Mouse (Mus musculus) left cerebral cortex, postnatal 25 days (tissue): ENCODE data around the gene Gcnt2. TPM values are rescaled to one million over a fixed set of nuclear protein-coding genes. Genes with fewer than 3 reads are reported as not detected.
"Not testable (repeated sequence)": the region's sequence is repeated elsewhere in the genome, so short reads cannot be mapped to it uniquely, and the experiment has no call there.

Experiments
- DNase-seq, 2 experiments: peaks; one replicate each; pipeline ENCODE4 v3.0.0; 2022; ENCODE audit warnings: low spot score in 2 of 2, mixed read lengths in 1 of 2
- intact Hi-C: fragments of 180-260 bp; cut with DNase I; formaldehyde crosslinking; loops from one replicate; pipeline ENCODE4 v1.15.1; 2025
- total RNA-seq, 2 experiments: library from RNA; stranded (reverse); gene quantifications; 2 replicates each; pipeline ENCODE4 v1.2.3; 2021

The Gcnt2 gene
- total RNA-seq, 2 experiments from 2014 or later: 17.3 to 17.7 TPM

DNA sequence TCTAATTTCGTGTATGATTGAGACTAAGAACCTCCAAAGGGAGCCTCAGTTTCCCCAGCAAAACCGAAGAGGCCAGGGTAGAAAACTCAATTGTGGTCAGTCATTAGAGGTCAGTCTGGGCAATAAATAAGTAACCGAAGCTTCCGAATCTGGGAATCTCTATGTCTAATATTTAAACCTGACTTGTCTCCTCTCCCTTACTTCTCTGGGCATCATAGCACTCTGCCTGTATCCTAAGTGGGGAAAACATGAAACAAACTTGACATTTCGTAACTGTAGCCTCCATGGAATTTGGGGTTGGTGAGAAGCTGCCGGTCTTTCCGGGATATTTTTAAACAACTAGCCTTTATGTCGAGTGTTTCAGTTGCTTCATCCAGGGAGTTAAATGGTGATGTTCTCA lies 329 bp upstream of the Gcnt2 start:
- DNase-seq: no peak
- intact Hi-C loops: loop anchor here (5.0 kb wide), 1 partner anchor 58 kb away; no protein-coding TSS in a partner anchor

DNA sequence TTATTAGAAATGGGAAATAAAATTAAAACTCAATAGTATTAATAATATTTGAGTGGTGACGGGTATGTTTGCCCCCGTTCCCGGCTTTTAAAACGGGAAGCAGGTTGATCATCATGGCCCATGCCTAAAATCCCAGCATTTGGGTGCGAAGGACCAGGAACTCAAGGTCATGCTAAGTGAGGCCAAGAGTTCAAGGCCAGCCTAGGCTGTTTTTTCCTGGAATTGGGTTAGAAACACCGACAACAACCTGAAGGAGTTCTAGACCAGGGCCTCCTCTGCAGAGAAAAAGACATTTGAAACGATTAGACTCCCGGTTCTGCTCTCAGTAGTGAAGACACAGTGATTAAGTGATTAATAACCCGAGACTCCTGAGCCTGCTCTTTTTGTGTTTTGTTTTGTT lies 3.5 kb downstream of the Gcnt2 start:
- no peak for DNase-seq
- intact Hi-C loops: no loop called here

DNA sequence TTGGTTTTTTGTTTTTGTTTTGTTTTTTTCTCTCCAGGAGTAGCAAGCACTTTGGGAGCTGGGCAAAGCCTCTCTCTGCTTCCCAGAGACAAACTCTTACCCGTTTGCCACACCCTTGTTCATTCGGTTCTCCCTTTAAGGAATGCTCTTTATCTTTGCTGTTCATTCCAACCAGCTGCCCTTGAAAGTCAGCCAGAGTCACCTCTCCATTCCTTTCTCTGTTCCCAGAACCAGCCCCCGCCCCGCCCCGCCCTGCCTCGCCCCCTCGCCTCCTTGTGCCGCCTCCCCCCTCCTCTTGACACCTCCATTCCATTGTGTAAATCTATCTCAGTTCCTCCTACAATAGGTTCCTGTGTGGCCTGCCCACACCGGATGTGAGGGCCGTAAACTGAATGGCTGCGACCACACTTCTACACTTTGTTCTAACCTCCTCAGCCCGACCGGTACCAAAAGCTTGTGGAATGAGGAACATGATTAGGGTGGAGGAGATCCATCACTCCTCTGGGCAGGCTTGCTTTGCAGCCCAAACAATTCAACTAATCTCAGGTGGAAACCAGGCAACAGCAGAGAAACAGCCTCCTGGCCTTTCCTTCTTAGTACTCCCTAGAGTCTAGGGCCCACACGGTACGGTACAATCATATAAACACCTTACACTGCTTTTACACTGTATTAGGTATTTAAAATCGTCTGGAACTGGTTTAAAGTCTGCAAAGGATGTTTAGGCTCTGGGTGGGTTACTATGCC lies 9.5 kb downstream of the Gcnt2 start:
- intact Hi-C loops: no loop called here
- DNase-seq: no peak

DNA sequence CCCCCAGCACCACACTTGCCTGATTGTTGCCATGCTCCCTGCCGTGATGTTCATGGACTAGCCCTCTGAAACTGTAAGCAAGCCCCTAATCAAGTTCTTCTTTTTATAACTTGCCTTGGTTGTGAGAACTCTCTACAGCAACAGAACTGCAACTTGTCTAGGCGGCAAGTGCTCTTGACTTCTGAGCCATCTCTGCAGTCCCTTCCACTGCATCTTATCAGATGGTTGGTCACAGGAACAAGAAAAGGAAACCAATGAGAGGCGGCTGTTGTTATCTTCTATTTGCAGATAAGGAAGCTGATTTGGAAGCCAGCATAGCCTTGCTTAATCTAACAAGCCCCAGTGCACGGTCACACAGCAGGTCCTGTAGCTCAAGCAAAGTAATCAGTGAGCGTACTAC lies 14.5 kb downstream of the Gcnt2 start:
- intact Hi-C loops: no loop called here
- no peak for DNase-seq

DNA sequence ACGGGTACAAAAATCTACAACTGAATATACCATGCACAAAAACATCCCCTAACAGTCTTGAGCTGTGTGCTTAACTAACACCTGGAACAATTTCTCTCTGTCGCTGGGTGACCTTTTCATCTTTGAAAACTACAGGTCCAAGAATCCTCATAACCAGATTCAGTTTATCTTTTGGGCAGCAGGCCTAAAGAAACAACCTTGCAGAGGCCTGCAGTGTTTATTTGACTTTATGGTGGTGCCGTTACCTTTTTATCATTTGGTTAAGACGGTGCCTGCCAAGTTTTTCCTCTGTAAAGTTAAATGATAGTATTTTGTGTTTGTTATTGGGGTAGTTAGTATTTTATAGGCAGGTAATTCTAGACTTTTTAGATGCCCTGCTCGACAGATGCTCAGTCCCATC lies 15.9 kb downstream of the Gcnt2 start:
- intact Hi-C loops: no loop called here
- no peak for DNase-seq

DNA sequence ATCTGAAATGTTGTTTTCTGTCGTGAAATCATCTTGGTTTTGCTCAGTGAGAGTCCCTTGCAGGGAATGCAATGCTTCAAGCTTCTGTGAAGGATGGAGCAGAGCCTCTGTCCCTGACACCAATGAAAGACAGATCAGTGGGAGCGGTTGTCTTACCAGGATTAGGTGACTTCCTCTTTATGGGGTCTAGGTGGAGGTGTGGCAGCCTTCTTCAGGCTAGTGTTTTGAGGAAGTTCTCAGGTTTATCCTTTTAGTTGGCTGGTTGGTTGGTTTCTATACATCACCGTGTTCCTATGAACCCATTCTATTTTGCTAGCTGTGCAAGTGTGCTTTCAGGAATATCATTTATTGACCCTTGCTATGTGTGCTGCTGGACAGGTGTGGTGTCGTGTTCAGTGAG lies 18.0 kb downstream of the Gcnt2 start:
- intact Hi-C loops: no loop called here
- DNase-seq: no peak

DNA sequence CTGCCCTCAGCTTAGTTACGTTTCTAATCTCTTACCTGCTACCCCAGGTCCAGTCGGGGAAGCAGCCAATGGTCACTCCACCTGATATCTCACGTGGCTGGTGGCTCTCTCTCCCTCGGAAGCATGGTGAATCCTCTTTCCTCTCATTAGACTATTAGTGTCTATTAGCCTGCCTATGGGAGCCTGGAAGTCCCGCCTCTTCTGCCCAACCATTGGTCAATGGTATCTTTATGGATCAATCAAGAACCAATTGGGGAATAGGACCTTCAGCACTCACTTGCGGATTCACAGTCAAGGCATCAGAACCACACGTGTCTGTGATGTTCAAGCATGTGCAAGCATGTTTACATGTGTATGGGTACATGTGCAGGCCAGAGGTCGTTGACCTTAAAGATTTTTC lies 21.0 kb downstream of the Gcnt2 start:
- intact Hi-C loops: no loop called here

DNA sequence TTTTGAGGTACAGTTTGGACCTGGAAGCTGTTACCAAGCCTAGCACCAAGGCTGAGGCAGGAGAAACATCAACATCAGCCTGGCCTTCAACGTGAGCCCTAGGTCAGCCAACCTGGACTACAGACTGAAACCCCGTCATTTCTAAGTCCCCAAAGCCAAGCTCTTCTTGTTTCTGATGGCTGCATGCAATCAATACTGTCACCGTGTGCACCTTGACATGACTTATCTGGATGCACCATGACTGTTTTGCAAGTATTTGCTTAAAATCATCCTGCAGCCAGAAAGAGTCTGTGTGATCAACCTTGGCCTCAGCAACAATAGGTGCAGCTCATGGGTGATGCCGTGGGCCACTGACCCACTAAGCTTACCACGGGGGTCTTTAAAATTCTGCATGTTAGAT lies 23.1 kb downstream of the Gcnt2 start:
- no peak for DNase-seq
- intact Hi-C loops: no loop called here

More for the DNA sequence above, 21.0 kb downstream of the Gcnt2 start:
- no peak for DNase-seq

DNA sequence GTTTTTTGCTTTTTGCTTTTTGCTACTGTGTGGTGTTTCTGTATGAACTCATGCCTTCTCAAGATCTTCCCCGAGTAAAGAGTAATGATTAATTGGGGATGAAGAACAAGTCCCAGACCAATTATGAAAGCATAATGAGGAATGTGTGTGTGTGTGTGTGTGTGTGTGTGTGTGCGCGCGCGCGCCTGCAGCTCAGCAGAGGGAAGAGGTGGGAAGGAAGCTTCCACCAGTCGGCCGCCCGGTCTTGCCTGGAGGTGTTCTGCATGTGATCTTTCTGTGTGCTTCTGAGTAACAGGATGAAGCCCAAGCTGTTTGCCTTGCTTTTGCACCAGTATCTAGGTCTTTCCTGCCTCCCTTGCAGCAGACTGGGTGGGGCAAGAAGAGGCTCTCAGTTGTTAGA lies 24.3 kb downstream of the Gcnt2 start:
- intact Hi-C loops: no loop called here
- no peak for DNase-seq

DNA sequence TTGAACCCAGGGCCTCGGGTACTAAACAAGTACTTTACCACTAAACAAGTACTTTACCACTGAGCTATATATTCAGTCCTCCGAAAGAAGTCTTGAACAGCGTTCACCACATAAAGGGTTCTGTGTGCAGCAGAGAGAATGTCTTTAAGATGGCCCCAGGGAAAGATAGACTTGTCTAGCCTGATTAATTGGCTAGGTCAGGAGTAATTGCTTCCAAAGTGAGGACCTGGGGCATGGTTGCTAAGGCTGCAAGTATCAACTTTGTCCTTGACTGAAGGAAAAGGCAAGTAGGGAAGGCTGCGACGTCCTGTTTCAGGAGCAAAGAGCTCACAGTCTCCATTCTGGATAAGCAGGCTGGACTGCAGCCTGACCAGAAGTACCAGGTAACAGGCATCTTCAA lies 25.3 kb downstream of the Gcnt2 start:
- DNase-seq: no peak
- intact Hi-C loops: loop anchor here (5.0 kb wide), 1 partner anchor 92 kb away; no protein-coding TSS in a partner anchor

DNA sequence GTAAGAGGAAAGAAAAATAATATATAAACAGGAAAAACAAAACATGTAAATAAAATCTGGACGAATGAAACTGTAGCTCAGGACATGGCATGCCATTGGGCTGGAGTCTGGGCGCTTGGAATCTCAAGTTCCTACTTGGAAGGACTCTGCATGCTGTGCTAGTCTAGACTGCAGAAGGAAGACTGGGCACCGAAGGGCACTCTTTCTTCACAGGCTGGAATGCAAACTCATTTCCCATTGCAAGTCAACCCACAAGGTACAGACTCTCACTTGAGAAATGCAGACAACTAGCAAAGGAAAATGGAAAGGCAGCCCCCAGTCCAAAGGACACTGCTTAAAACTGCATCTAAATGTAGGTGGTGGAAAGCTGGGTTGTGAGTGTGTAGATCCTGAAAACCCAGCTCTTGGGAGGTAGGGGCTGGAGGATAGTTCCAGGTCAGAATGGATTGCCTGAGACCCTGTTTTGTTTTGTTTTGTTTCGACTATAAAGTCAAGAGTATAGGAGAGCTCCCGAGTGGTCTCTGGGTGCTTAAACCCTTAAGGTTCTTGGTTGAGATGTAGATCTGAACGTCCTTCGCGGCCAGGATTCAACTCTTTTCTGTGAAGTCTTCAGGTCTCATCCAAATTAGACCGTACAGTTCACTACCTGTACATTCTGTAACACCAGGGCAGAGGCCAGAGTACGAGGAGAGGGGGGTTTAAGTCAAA lies 26.5 kb downstream of the Gcnt2 start:
- no peak for DNase-seq
- intact Hi-C loops: loop anchor here (5.0 kb wide), 1 partner anchor 91 kb away; no protein-coding TSS in a partner anchor

DNA sequence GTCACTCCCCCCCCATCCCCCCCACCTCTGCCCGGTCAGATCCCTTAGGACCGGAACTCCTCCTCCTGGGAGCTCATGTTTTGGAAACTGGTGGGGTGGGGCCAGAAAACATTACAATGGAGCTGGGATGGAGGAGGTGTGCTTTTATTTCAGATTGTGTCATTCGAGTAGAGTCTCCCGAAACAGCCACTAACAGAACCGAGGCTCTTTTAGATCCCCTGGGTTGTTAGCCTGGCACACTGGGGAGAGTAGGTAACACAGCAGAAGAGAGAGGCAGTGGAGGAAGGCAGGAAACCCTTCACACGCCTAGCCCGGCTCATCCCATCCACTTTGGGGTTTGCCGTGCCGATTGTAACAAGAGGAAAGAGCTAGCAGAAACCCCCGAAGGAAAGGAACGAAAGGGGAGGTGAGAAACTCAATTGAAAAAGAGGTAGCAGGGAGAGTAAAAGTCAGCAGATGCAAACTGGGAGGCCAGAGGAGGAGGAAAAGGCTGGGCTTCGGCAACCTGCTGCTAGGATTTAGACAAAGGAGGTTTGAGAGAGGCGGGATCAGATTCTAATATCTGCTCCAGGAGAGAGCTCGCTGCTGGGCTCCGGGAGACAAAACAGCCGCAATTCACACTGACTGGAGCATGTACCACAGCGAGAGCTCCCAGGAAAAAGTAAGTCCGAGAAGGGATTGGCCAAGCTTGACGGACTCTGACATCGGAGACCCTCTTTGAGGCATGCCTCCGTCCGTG lies 27.3 kb downstream of the Gcnt2 start:
- intact Hi-C loops: loop anchor here (5.0 kb wide), 1 partner anchor 90 kb away; no protein-coding TSS in a partner anchor
- no peak for DNase-seq

DNA sequence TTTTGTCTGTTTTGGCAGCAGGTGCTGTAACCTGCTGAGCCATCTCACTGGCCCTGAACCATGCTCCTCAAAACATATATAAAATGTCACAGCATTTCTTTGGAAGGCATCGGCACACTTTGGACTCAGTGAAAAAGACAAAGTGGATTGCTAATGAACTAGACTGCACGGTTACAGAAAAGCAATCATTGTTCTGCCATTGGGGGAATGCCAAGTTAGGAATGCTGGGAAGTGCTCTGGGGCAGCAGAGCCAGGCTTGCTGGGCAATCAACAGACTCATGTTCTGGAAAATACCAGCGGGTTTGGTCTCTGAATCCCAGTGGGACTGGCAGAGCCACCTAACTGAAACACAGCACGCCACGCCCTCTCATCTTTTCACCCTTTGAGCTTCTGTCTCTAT lies 31.0 kb downstream of the Gcnt2 start:
- peak in 1 of 2 experiments; percentile 30 for DNase-seq
- intact Hi-C loops: no loop called here

DNA sequence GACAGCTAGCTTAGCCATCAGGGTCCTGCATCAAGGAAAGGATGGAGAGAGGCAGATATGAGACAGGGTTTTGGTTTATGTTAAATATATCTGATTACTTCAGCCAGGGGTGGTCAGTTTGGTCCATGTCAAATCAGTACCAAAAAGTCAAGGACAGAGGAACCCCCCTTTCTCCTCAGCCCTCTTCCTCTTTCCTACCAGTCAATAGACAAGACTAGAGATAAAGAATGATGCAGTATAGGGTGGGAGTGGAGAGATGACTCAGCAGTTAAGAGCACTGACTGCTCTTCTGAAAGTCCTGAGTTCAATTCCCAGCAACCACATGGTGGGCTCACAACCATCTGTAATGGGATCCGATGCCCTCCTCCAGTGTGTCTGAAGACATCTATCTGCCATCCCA lies 31.8 kb downstream of the Gcnt2 start:
- DNase-seq, intact Hi-C loops: not testable (repeated sequence)

DNA sequence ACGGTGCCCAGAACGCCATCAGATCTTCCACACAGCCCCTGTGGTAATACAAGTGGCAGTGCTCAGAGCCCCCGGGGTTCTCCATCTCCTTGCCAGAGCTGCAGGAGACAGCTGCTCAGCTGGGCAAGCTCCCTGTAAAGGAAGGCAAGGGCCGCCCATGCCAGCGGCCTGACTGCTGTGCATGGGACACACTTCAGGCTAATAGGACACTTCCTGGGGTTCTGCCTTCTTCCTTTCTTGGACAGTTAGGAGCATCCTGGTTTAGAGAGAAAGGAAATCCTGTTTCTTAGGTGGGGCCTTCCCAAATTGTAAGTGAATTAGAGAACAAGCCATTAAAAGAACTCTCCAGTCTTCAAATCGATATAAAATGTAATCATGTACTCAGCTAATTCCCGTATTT lies 32.5 kb downstream of the Gcnt2 start:
- intact Hi-C loops: no loop called here

DNA sequence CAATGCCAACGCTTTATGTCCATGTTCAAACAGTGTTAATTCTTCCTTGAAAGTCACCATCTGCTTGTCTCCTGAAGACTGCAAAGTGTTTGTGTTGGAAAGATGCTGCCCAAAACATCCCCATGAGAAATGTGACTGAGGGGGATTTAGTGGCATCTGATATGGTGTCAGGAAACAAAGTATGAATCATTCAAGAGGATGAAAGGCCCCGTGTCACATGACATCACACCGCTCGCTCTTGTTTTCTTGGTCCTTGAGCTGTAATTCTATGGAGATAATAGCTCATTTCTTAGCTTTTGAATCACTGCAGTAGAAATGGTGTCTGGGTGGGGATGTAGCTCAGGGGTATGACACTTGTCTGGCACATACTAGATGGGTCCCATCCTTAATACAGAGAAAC lies 33.0 kb downstream of the Gcnt2 start:
- DNase-seq: no peak
- intact Hi-C loops: no loop called here

More for the DNA sequence above, 32.5 kb downstream of the Gcnt2 start:
- DNase-seq: no peak

DNA sequence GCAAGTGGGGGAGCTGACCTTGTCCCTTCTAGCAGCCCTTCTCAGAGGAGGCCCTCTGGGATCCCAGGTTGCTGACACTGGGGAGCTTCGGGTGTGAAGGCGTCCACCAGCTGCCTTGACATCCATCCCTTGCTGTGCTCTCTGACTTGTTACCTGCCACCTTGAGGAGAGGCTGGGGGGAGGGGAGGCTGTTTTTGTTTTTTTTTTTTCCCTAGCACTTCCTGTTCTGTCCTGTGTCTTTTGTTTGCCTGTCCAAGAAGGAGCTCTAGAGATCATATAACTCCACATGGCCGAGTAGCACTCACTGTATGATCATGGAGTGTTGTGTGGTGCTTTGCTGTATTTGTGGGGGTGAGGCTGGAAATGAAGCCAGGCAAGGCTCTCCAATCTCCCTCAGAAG lies 34.0 kb downstream of the Gcnt2 start:
- DNase-seq: no peak
- intact Hi-C loops: no loop called here

DNA sequence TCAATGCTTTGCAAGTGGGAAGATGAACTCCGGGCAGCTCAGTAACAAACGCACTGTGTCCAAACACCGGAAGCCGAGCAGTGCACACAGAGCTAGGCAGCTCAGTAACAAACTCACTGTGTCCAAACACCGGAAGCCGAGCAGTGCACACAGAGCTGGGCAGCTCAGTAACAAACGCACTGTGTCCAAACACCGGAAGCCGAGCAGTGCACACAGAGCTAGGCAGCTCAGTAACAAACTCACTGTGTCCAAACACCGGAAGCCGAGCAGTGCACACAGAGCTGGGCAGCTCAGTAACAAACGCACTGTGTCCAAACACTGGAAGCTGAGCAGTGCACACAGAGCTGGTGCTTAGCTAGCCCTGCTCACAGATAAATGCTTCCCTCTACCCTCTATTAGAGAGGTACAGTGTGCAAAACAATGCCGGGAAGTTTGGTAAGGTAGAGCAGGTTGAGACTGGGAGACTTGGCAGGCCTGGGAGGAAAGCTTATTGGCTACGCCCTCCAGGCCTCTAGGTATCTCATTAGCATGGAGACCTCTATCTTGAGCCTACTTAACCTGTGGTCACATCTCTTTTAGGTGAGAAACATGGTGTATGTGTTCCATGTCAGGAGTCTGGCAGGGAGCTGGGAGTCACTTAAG lies 38.6 kb downstream of the Gcnt2 start:
- intact Hi-C loops, DNase-seq: not testable (repeated sequence)

DNA sequence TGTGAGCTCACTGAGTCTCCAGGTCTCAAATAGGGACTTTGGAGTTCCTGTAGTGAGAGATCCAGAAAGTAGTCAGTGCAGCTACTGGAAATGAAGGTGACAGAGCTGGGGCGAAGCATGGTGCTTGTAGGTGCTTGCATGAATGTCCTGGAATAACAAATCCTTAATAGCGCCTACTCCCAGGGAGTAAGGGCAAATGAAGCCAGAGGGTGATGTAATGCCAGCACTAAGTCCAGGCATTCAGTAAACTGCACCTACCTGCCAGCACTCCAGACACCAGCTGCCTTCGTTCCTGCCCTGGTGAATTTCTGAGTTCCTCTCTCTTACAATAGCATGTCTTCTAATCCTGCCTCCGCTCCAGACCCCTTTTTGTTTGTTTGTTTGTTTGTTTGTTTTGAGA lies 39.1 kb downstream of the Gcnt2 start:
- intact Hi-C loops: no loop called here
- DNase-seq: no peak
